Mouse (Mus musculus) ES-E14 (cell line): Measurements from ENCODE around the gene Ube2d3. TPM values are rescaled to one million over a fixed set of nuclear protein-coding genes. Genes with fewer than 3 reads are reported as not detected.
A peak's percentile ranks its signal among the peaks of the same experiment; 100 is the strongest.

Experiments
- DNase-seq: peaks from one replicate; pipeline ENCODE4 v3.0.0-alpha.2; 2013; ENCODE audit warnings: low read depth, low spot score
- H3K27ac ChIP-seq: 2 replicates; pipeline ENCODE4 v1.5.1; 2012; ENCODE audit warnings: low read depth, mild to moderate bottlenecking, low read length, moderate library complexity, mixed read lengths; ENCODE audit not compliant: poor library complexity, insufficient read depth, severe bottlenecking
- H3K36me3 ChIP-seq: 2 replicates; pipeline ENCODE4 v1.6.1; 2012; ENCODE audit warnings: mild to moderate bottlenecking, low read length, moderate library complexity, mixed read lengths; ENCODE audit not compliant: control insufficient read depth, poor library complexity, insufficient read depth, severe bottlenecking
- H3K4me1 ChIP-seq, 2 experiments: fragments of 150-350 bp in 1 of 2; sonication (generic) in 1 of 2; 2 replicates each; pipeline ENCODE4 v1.6.1; 2012; ENCODE audit warnings: low read length in 2 of 2, mild to moderate bottlenecking in 1 of 2, mixed read lengths in 1 of 2; ENCODE audit not compliant: control insufficient read depth in 2 of 2, insufficient read depth in 2 of 2, poor library complexity in 1 of 2
- H3K4me3 ChIP-seq, 2 experiments: fragments of 150-350 bp in 1 of 2; sonication (generic) in 1 of 2; 2 replicates each; pipeline ENCODE4 v1.5.1; 2012; ENCODE audit warnings: low read length in 2 of 2, low read depth in 1 of 2, mild to moderate bottlenecking in 1 of 2, mixed read lengths in 1 of 2; ENCODE audit not compliant: insufficient read depth in 1 of 2, poor library complexity in 1 of 2, severe bottlenecking in 1 of 2
- H3K9ac ChIP-seq: 2 replicates; pipeline ENCODE4 v1.6.1; 2012; ENCODE audit warnings: low read depth, mild to moderate bottlenecking, low read length, mixed read lengths; ENCODE audit not compliant: poor library complexity, insufficient read depth, severe bottlenecking
- H3K9me3 ChIP-seq: fragments of 150-350 bp; sonication (generic); 2 replicates; pipeline ENCODE4 v1.6.1; 2012; ENCODE audit warnings: low read depth, mild to moderate bottlenecking, low read length; ENCODE audit not compliant: control insufficient read depth, insufficient read depth
- CHD2 ChIP-seq: IDR thresholded peaks from 2 replicates; pipeline ENCODE4 v1.6.1; 2014; ENCODE audit warnings: mild to moderate bottlenecking, low read depth, low read length, inconsistent platforms
- HCFC1 ChIP-seq: IDR thresholded peaks from 2 replicates; pipeline ENCODE4 v1.6.1; 2012; ENCODE audit warnings: low read length, inconsistent platforms, borderline replicate concordance; ENCODE audit not compliant: insufficient read depth
- MAFK ChIP-seq: IDR thresholded peaks from 2 replicates; pipeline ENCODE4 v1.6.1; 2014; ENCODE audit warnings: mild to moderate bottlenecking, low read depth, low read length, inconsistent platforms; ENCODE audit not compliant: insufficient read depth
- ZC3H11A ChIP-seq: IDR thresholded peaks from 2 replicates; pipeline ENCODE4 v1.6.1; 2012; ENCODE audit warnings: low read depth, mild to moderate bottlenecking, inconsistent platforms, low read length, borderline replicate concordance
- ZNF384 ChIP-seq: IDR thresholded peaks from 2 replicates; pipeline ENCODE4 v1.6.1; 2012; ENCODE audit warnings: low read depth, low read length, inconsistent platforms
- in situ Hi-C, 2 experiments: fragments of 600-800 bp; cut with MboI; formaldehyde crosslinking; loops; one replicate each; pipeline ENCODE4 v1.15.1; 2025; ENCODE audit warnings: low sequenced_read_pairs in 2 of 2, inconsistent platforms in 1 of 2; ENCODE audit not compliant: unreplicated experiment in 2 of 2
- total RNA-seq: library from RNA; depleted of rRNA; stranded (reverse); fragments of 300-350 nt; gene quantifications from 2 replicates; pipeline ENCODE4 v1.2.3, GENCODE M21; 2012

The Ube2d3 gene
- total RNA-seq, 1 experiment, result 321 TPM

DNA sequence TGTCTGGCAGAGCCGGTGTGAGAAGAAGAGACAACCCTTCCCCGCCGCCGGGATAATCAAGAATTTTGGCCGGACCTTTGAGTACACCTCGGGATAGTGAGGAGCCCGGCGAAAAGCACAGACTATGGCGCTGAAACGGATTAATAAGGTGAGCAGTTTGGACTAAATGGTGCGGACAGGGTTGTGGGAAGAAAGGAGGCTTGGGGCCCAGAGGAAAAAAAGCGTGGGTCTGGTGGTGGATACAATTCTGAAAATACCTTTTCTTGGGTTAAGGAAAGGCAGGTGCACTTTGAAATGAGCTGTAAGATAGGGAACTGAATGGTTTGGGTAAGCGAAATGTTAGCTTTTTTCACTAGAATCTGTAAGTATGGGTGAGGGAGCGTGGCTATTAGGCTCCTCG lies 1.7 kb downstream of the Ube2d3 start:
- H3K4me1 ChIP-seq, result peaks cover 0 to 21% of the 10 kb centered on the region in 2 experiments; a peak in 3 of 4 replicates
- TF ChIP-seq HCFC1 (no peak), ZNF384 (no peak), CHD2 (no peak), ZC3H11A (no peak), MAFK (no peak)
- in situ Hi-C loops, result no loop called here

GRCm38 (mm10) chr3:135440221-135440620 lies 2.3 kb downstream of the Ube2d3 start:
- no peak for DNase-seq
- in situ Hi-C loops, result no loop called here
- peaks cover 0 to 23% of the 10 kb centered on the region in 2 experiments; a peak in 3 of 4 replicates for H3K4me1 ChIP-seq
- H3K9ac ChIP-seq, result peak overlapping the region; percentile 97
- TF ChIP-seq CHD2 (no peak), ZC3H11A (no peak), HCFC1 (no peak), ZNF384 (no peak), MAFK (no peak)
- H3K36me3 ChIP-seq, result peaks cover 5% of the 10 kb centered on the region; the same call in 1 of the 2 replicates
- H3K9me3 ChIP-seq, result no peaks in the 10 kb centered on the region
- H3K27ac ChIP-seq, result peak overlapping the region; percentile 38; the same call in 1 of the 2 replicates
- peak overlapping the region; percentile 93 to 96 for H3K4me3 ChIP-seq

More for the DNA sequence above, 1.7 kb downstream of the Ube2d3 start:
- DNase-seq, result no peak
- H3K9me3 ChIP-seq, result no peaks in the 10 kb centered on the region
- peak overlapping the region; percentile 97 for H3K9ac ChIP-seq
- peak overlapping the region; percentile 97; the same call in 1 of the 2 replicates for H3K27ac ChIP-seq
- H3K36me3 ChIP-seq, result peaks cover 5% of the 10 kb centered on the region; the same call in 1 of the 2 replicates
- peak overlapping the region; percentile 93 to 96 for H3K4me3 ChIP-seq

- in situ Hi-C loops, result no loop called here
- H3K9ac ChIP-seq, result peak overlapping the region; percentile 66; the same call in 1 of the 2 replicates
- H3K9me3 ChIP-seq, result no peaks in the 10 kb centered on the region
- no peak for DNase-seq
- TF ChIP-seq MAFK (no peak), ZNF384 (no peak)
- no peak overlapping the region for H3K27ac ChIP-seq
- H3K36me3 ChIP-seq, result peaks cover 5% of the 10 kb centered on the region; the same call in 1 of the 2 replicates
- peak overlapping the region; percentile 93 to 96 for H3K4me3 ChIP-seq
- peaks cover 0 to 23% of the 10 kb centered on the region in 2 experiments; a peak in 3 of 4 replicates for H3K4me1 ChIP-seq
Measured at GRCm38 (mm10) chr3:135440621-135441020, 2.7 kb downstream of the Ube2d3 start.

- TF ChIP-seq ZC3H11A, result no peak
- no peak for TF ChIP-seq ZNF384
- no peak for TF ChIP-seq HCFC1
- TF ChIP-seq CHD2, result no peak
- TF ChIP-seq MAFK, result no peak
- Histone ChIP-seq H3K27ac (no peak overlapping the region), H3K4me1 (peaks cover 0 to 20% of the 10 kb centered on the region in 2 experiments; a peak in 3 of 4 replicates), H3K9ac (no peak overlapping the region), H3K4me3 (no peak overlapping the region), H3K9me3 (no peaks in the 10 kb centered on the region), H3K36me3 (peaks cover 6% of the 10 kb centered on the region; the same call in 1 of the 2 replicates)
- in situ Hi-C loops, result no loop called here
- no peak for DNase-seq
Measured at GRCm38 (mm10) chr3:135444930-135445329, 7.0 kb downstream of the Ube2d3 start.

GRCm38 (mm10) chr3:135458981-135459380 lies 21.0 kb downstream of the Ube2d3 start:
- no peaks in the 10 kb centered on the region for H3K9me3 ChIP-seq
- H3K4me3 ChIP-seq, result no peak overlapping the region
- in situ Hi-C loops, result no loop called here
- no peaks in the 10 kb centered on the region; the same call in 1 of the 2 replicates for H3K36me3 ChIP-seq
- no peak overlapping the region for H3K27ac ChIP-seq
- H3K9ac ChIP-seq, result no peak overlapping the region
- TF ChIP-seq ZNF384 (no peak), MAFK (no peak), HCFC1 (no peak), CHD2 (no peak)
- no peak for DNase-seq
- H3K4me1 ChIP-seq, result no peaks in the 10 kb centered on the region; a peak in 1 of 4 replicates
